Mouse (Mus musculus) kidney, embryonic 15.5 days (tissue): ENCODE measurements at regions not wholly inside any gene's neighbourhood (a gene's known extent, or its start where the extent isn't known, plus 50 kb on each side); places are given as distances from the start of the nearest gene placed in this dataset.

ENCODE experiments used
- ATAC-seq: fragments of 200-750 bp; cut with Nextera tagmentation; replicated peaks from 2 replicates; pipeline ENCODE4 v1.8.0; 2017; ENCODE audit warnings: moderate TSS enrichment; ENCODE audit not compliant: low FRiP score
- H3K27ac ChIP-seq: fragments of 300-500 bp; sonication (generic); 2 replicates; pipeline ENCODE4 v1.5.1; 2015; ENCODE audit warnings: mild to moderate bottlenecking, inconsistent platforms
- H3K27me3 ChIP-seq: fragments of 300-500 bp; sonication (generic); 2 replicates; pipeline ENCODE4 v1.6.1; 2015; ENCODE audit warnings: inconsistent platforms
- H3K36me3 ChIP-seq: fragments of 300-500 bp; sonication (generic); 2 replicates; pipeline ENCODE4 v1.6.1; 2015; ENCODE audit warnings: inconsistent platforms
- H3K4me1 ChIP-seq: fragments of 300-500 bp; sonication (generic); 2 replicates; pipeline ENCODE4 v1.6.1; 2015; ENCODE audit warnings: inconsistent platforms
- H3K4me2 ChIP-seq: fragments of 300-500 bp; sonication (generic); 2 replicates; pipeline ENCODE4 v1.6.1; 2015; ENCODE audit warnings: moderate library complexity, mild to moderate bottlenecking, inconsistent platforms
- H3K4me3 ChIP-seq: fragments of 300-500 bp; sonication (generic); replicated peaks from 2 replicates; pipeline ENCODE4 v1.5.1; 2015; ENCODE audit warnings: mild to moderate bottlenecking, inconsistent platforms
- H3K9ac ChIP-seq: fragments of 300-500 bp; sonication (generic); 2 replicates; pipeline ENCODE4 v1.6.1; 2015; ENCODE audit warnings: mild to moderate bottlenecking, inconsistent platforms
- H3K9me3 ChIP-seq: fragments of 300-500 bp; sonication (generic); replicated peaks from 2 replicates; pipeline ENCODE4 v1.6.1; 2016; ENCODE audit warnings: inconsistent platforms
- WGBS: fragments of 180-500 bp; shearing (Covaris S2); methylation state at CpG from one replicate; pipeline ENCODE4 v1.1.7; 2015; ENCODE audit warnings: mixed read lengths; 5-methylcytosine and 5-hydroxymethylcytosine counted together

GRCm38 (mm10) chr14:58467856-58468255 is 397.5 kb downstream of the Fgf9 start:
- Histone ChIP-seq H3K27me3 (no peaks in the 10 kb centered on the region), H3K4me2 (no peak overlapping the region), H3K9me3 (no peaks in the 10 kb centered on the region), H3K9ac (no peak overlapping the region), H3K4me3 (no peak overlapping the region), H3K36me3 (no peaks in the 10 kb centered on the region), H3K4me1 (peaks cover 5% of the 10 kb centered on the region; the same call in 1 of the 2 replicates), H3K27ac (no peak overlapping the region)
- no peak for ATAC-seq
- 23% methylated on average over 5 of the region's 5 CpGs for WGBS

- Histone ChIP-seq H3K4me3 (no peak overlapping the region), H3K4me2 (no peak overlapping the region), H3K9me3 (no peaks in the 10 kb centered on the region), H3K27ac (no peak overlapping the region), H3K9ac (no peak overlapping the region), H3K36me3 (no peaks in the 10 kb centered on the region), H3K27me3 (no peaks in the 10 kb centered on the region), H3K4me1 (no peaks in the 10 kb centered on the region)
- WGBS: 74% methylated on average over 5 of the region's 5 CpGs
- ATAC-seq: no peak
Observed at GRCm38 (mm10) chr14:58446776-58447354, 376.5 kb downstream of the Fgf9 start.

- no peaks in the 10 kb centered on the region for H3K4me1 ChIP-seq
- no peak overlapping the region for H3K9ac ChIP-seq
- no peaks in the 10 kb centered on the region for H3K27me3 ChIP-seq
- H3K4me3 ChIP-seq: no peak overlapping the region
- ATAC-seq: no peak
- no peaks in the 10 kb centered on the region for H3K36me3 ChIP-seq
- WGBS: 36% methylated on average over 4 of the region's 4 CpGs
- H3K4me2 ChIP-seq: no peak overlapping the region
- no peak overlapping the region for H3K27ac ChIP-seq
- H3K9me3 ChIP-seq: no peaks in the 10 kb centered on the region
Observed at GRCm38 (mm10) chr14:58444496-58444895, 374.1 kb downstream of the Fgf9 start.

GRCm38 (mm10) chr14:58442501-58442900 is 372.2 kb downstream of the Fgf9 start:
- WGBS: 91% methylated on average over 3 of the region's 3 CpGs

GRCm38 (mm10) chr14:58439963-58440362 is 369.6 kb downstream of the Fgf9 start:
- WGBS: 85% methylated on average over 2 of the region's 2 CpGs

More at GRCm38 (mm10) chr14:58442501-58442900, 372.2 kb downstream of the Fgf9 start:
- no peak for ATAC-seq
- Histone ChIP-seq H3K27me3 (no peaks in the 10 kb centered on the region), H3K4me3 (no peak overlapping the region), H3K27ac (no peak overlapping the region), H3K9ac (no peak overlapping the region), H3K4me2 (no peak overlapping the region), H3K9me3 (no peaks in the 10 kb centered on the region), H3K4me1 (no peaks in the 10 kb centered on the region), H3K36me3 (no peaks in the 10 kb centered on the region)

GRCm38 (mm10) chr14:58436096-58436495 is 365.7 kb downstream of the Fgf9 start:
- no peak overlapping the region for H3K4me2 ChIP-seq
- no peaks in the 10 kb centered on the region for H3K9me3 ChIP-seq
- no peak overlapping the region for H3K4me3 ChIP-seq
- no peak overlapping the region for H3K27ac ChIP-seq
- no peaks in the 10 kb centered on the region for H3K36me3 ChIP-seq
- H3K4me1 ChIP-seq: no peaks in the 10 kb centered on the region
- ATAC-seq: no peak
- no peaks in the 10 kb centered on the region for H3K27me3 ChIP-seq
- H3K9ac ChIP-seq: no peak overlapping the region
- whole genome bisulfite sequencing: 82% methylated on average over 3 of the region's 3 CpGs

More at GRCm38 (mm10) chr14:58439963-58440362, 369.6 kb downstream of the Fgf9 start:
- H3K4me1 ChIP-seq: no peaks in the 10 kb centered on the region
- no peaks in the 10 kb centered on the region for H3K27me3 ChIP-seq
- no peak overlapping the region for H3K4me2 ChIP-seq
- no peak overlapping the region for H3K27ac ChIP-seq
- no peak for ATAC-seq
- no peaks in the 10 kb centered on the region for H3K9me3 ChIP-seq
- H3K9ac ChIP-seq: no peak overlapping the region
- H3K4me3 ChIP-seq: no peak overlapping the region
- no peaks in the 10 kb centered on the region for H3K36me3 ChIP-seq

- no peaks in the 10 kb centered on the region for H3K36me3 ChIP-seq
- no peak overlapping the region for H3K9ac ChIP-seq
- H3K4me3 ChIP-seq: no peak overlapping the region
- no peak overlapping the region for H3K4me2 ChIP-seq
- 0 out of 2 replicates have a peak, but pooled peaks cover 5% of the 10 kb centered on the region for H3K27me3 ChIP-seq
- no peaks in the 10 kb centered on the region for H3K9me3 ChIP-seq
- WGBS: 74% methylated on average over 6 of the region's 6 CpGs
- no peak for ATAC-seq
- no peak overlapping the region for H3K27ac ChIP-seq
- H3K4me1 ChIP-seq: no peaks in the 10 kb centered on the region
Observed at GRCm38 (mm10) chr14:58426472-58426871, 356.1 kb downstream of the Fgf9 start.

- ATAC-seq: no peak
- Histone ChIP-seq H3K4me3 (no peak overlapping the region), H3K4me1 (no peaks in the 10 kb centered on the region), H3K27ac (no peak overlapping the region), H3K36me3 (no peaks in the 10 kb centered on the region), H3K4me2 (no peak overlapping the region), H3K9me3 (no peaks in the 10 kb centered on the region), H3K27me3 (no peaks in the 10 kb centered on the region), H3K9ac (no peak overlapping the region)
- 32% methylated on average over 5 of the region's 5 CpGs for WGBS
Observed at GRCm38 (mm10) chr14:58421904-58422303, 351.6 kb downstream of the Fgf9 start.

- 31% methylated on average over 1 of the region's 1 CpGs for WGBS
- H3K4me1 ChIP-seq: no peaks in the 10 kb centered on the region
- ATAC-seq: no peak
- no peak overlapping the region for H3K27ac ChIP-seq
- no peak overlapping the region for H3K4me3 ChIP-seq
- H3K36me3 ChIP-seq: no peaks in the 10 kb centered on the region
- H3K4me2 ChIP-seq: no peak overlapping the region
- no peak overlapping the region for H3K9ac ChIP-seq
- no peaks in the 10 kb centered on the region for H3K27me3 ChIP-seq
- H3K9me3 ChIP-seq: no peaks in the 10 kb centered on the region
Observed at GRCm38 (mm10) chr14:58417545-58417944, 347.2 kb downstream of the Fgf9 start.

- no peaks in the 10 kb centered on the region for H3K36me3 ChIP-seq
- no peak for ATAC-seq
- no peak overlapping the region for H3K27ac ChIP-seq
- WGBS: 88% methylated on average over 9 of the region's 9 CpGs
- H3K9ac ChIP-seq: no peak overlapping the region
- H3K4me3 ChIP-seq: no peak overlapping the region
- no peak overlapping the region for H3K4me2 ChIP-seq
- H3K9me3 ChIP-seq: no peaks in the 10 kb centered on the region
- H3K27me3 ChIP-seq: no peaks in the 10 kb centered on the region
- H3K4me1 ChIP-seq: no peaks in the 10 kb centered on the region
Observed at GRCm38 (mm10) chr14:58392055-58392726, 321.8 kb downstream of the Fgf9 start.

GRCm38 (mm10) chr14:58390741-58391140 is 320.4 kb downstream of the Fgf9 start:
- Histone ChIP-seq H3K4me1 (no peaks in the 10 kb centered on the region), H3K27ac (no peak overlapping the region), H3K4me2 (no peak overlapping the region), H3K9me3 (no peaks in the 10 kb centered on the region), H3K4me3 (no peak overlapping the region), H3K9ac (no peak overlapping the region), H3K27me3 (no peaks in the 10 kb centered on the region), H3K36me3 (no peaks in the 10 kb centered on the region)
- WGBS: 74% methylated on average over 2 of the region's 2 CpGs
- no peak for ATAC-seq

- no peak for ATAC-seq
- no peak overlapping the region for H3K4me3 ChIP-seq
- H3K9me3 ChIP-seq: no peaks in the 10 kb centered on the region
- no peaks in the 10 kb centered on the region for H3K4me1 ChIP-seq
- no peak overlapping the region for H3K27ac ChIP-seq
- no peak overlapping the region for H3K4me2 ChIP-seq
- no peaks in the 10 kb centered on the region for H3K36me3 ChIP-seq
- H3K9ac ChIP-seq: no peak overlapping the region
- H3K27me3 ChIP-seq: no peaks in the 10 kb centered on the region
- WGBS: 72% methylated on average over 9 of the region's 9 CpGs
Observed at GRCm38 (mm10) chr14:58387348-58388000, 317.1 kb downstream of the Fgf9 start.
